In genomic region chr5:122184283-122184806, GRCm38 (mm10) we compare ENCODE assay signal across 26 mouse cellular contexts. TPM values are rescaled to one million over a fixed set of nuclear protein-coding genes. Genes with fewer than 3 reads are reported as not detected.
DNase-seq lines count a peak whose midpoint lies in the region; ATAC-seq and TF ChIP-seq lines count a peak whose summit lies in the region.
"Had no signal": no experiment of that assay in that cellular context is flagged by ENCODE, and none has a peak within 500 bp of the region (broad histone marks: within the 10 kb centered on the region; RNA-seq: fewer than 3 reads in every experiment).

No protein-coding gene starts in this region.

- no peaks in the 10 kb centered on the region for H3K36me3 ChIP-seq in spleen, adult 2 months (ENCODE audit: control insufficient read depth, insufficient read depth, low read length)
- no peaks in the 10 kb centered on the region for H3K36me3 ChIP-seq in kidney, adult 2 months (ENCODE audit: control insufficient read depth, insufficient read depth, low read length)
- H3K36me3 ChIP-seq: hindbrain, embryonic 15.5 days; intestine, embryonic 15.5 days; midbrain, embryonic 13.5 days had no signal

- no peak for TF ChIP-seq CTCF in spleen, adult 2 months (IDR thresholded peaks at IDR 0.05; ENCODE audit: extremely low read depth, insufficient read depth, insufficient read length, insufficient replicate concordance)
- no peak for TF ChIP-seq CTCF in kidney, adult 2 months (conservative IDR thresholded peaks at IDR 0.05; ENCODE audit: insufficient read depth, insufficient read length, low read depth, low read length)

- 15% methylated on average over 7 of the region's 7 CpGs for WGBS in spleen, adult 2 months
- 55% methylated on average over 7 of the region's 7 CpGs for WGBS in kidney, adult 2 months

- H3K4me3 ChIP-seq in spleen, adult 2 months (ENCODE audit: extremely low read depth, insufficient read depth, insufficient read length) = no peak overlapping the region
- H3K4me3 ChIP-seq in kidney, adult 2 months (ENCODE audit: insufficient read depth, low read depth, low read length) = no peak overlapping the region
- H3K4me3 ChIP-seq: embryonic facial prominence, embryonic 12.5 days; hindbrain, embryonic 15.5 days; intestine, embryonic 15.5 days; limb, embryonic 10.5 days; midbrain, embryonic 13.5 days had no signal

- H3K27me3 ChIP-seq in spleen, adult 2 months (ENCODE audit: control insufficient read depth, insufficient read depth, low read length) = no peaks in the 10 kb centered on the region
- H3K27me3 ChIP-seq in kidney, adult 2 months (replicated peaks; ENCODE audit: control insufficient read depth, insufficient read depth, low read length) = no peaks in the 10 kb centered on the region
- H3K27me3 ChIP-seq: embryonic facial prominence, embryonic 12.5 days; hindbrain, embryonic 15.5 days; intestine, embryonic 15.5 days; midbrain, embryonic 13.5 days had no signal

- no peak for TF ChIP-seq POLR2A in spleen, adult 2 months (IDR thresholded peaks at IDR 0.05; ENCODE audit: low read depth, low read length)
- no peak for TF ChIP-seq POLR2A in kidney, adult 2 months (IDR thresholded peaks at IDR 0.05; ENCODE audit: low read depth, low read length)

- ATAC-seq in hematopoietic stem cell, adult 5-6 weeks (replicated peaks in 1 of 2; ENCODE audit: insufficient read depth in 1 of 2, low FRiP score in 2 of 2, low TSS enrichment in 1 of 2, low read depth in 1 of 2, poor library complexity in 2 of 2, severe bottlenecking in 2 of 2) = peak; percentile 67 to 68
- ATAC-seq: forebrain, embryonic 14.5 days; intestine, embryonic 15.5 days; lung, postnatal 0 days; midbrain, embryonic 13.5 days had no signal

- H3K4me1 ChIP-seq in spleen, adult 2 months (ENCODE audit: control insufficient read depth, insufficient read depth, insufficient read length) = peaks cover 10% of the 10 kb centered on the region; the same call in 1 of the 2 replicates
- no peaks in the 10 kb centered on the region for H3K4me1 ChIP-seq in kidney, adult 2 months (ENCODE audit: control insufficient read depth, insufficient read depth, low read length)
- H3K4me1 ChIP-seq: embryonic facial prominence, embryonic 12.5 days; hindbrain, embryonic 15.5 days; intestine, embryonic 15.5 days; midbrain, embryonic 13.5 days had no signal

- no peak for DNase-seq in spleen, adult 2 months (ENCODE audit: low read depth in 1 of 2, low spot score in 2 of 2)
- DNase-seq in spleen, adult 18-20 months = no peak
- DNase-seq in thymus, postnatal 10 days (ENCODE audit: low spot score in 2 of 2) = peak; percentile 67 to 72
- no peak for DNase-seq in cerebellum, postnatal 25 days
- DNase-seq in kidney, adult 2 months = no peak
- no peak for DNase-seq in heart, adult 8-10 months (ENCODE audit: low spot score)
- DNase-seq: adrenal gland, postnatal 14 days; cerebellum, adult 9-10 months; heart, adult 18-20 months; heart, postnatal 36 days; kidney, adult 9 months; kidney, postnatal 14 days; liver; right cerebral cortex, postnatal 14 days had no signal

- peak overlapping the region; percentile 66 for H3K27ac ChIP-seq in spleen, adult 2 months (ENCODE audit: insufficient read depth, low read length)
- H3K27ac ChIP-seq in kidney, adult 2 months (ENCODE audit: insufficient read depth, low read depth, low read length) = no peak overlapping the region
- H3K27ac ChIP-seq: embryonic facial prominence, embryonic 12.5 days; hindbrain, embryonic 15.5 days; intestine, embryonic 15.5 days; limb, embryonic 10.5 days; macrophage; midbrain, embryonic 13.5 days had no signal

RNA-seq across cellular contexts. Expression of gene Hvcn1, which starts 22.3 kb away (rescaled TPM):
- 174 and 200 TPM in 2 replicates for polyA plus RNA-seq in spleen, adult 2 months (2012; rRNA removed)
- total RNA-seq in hematopoietic stem cell, adult 5-6 weeks (2017) = 9.6 and 26.1 TPM in 2 replicates
- 6.4 and 13.1 TPM in 2 replicates for polyA plus RNA-seq in kidney, adult 2 months (2012; rRNA removed)
- 1 to 10 TPM; 1.1 to 1.8 (median 1.5) TPM for total RNA-seq in heart, adult 8-10 months (2022)

RNA-seq across cellular contexts. Expression of gene Ppp1cc, which starts 26.3 kb away (rescaled TPM):
- 73.9 and 90.0 TPM in 2 replicates for polyA plus RNA-seq in spleen, adult 2 months (2012; rRNA removed)
- total RNA-seq in hematopoietic stem cell, adult 5-6 weeks (2017) = 202 and 213 TPM in 2 replicates
- polyA plus RNA-seq in kidney, adult 2 months (2012; rRNA removed) = 75.8 and 91.5 TPM in 2 replicates
- 100 to 1,000 TPM in 3 of 4 experiments, 10 to 100 TPM in 1; 98.9 to 113 (median 108) TPM for total RNA-seq in heart, adult 8-10 months (2022)

RNA-seq across cellular contexts. Expression of gene Ccdc63, which starts 43.7 kb away (rescaled TPM):
- polyA plus RNA-seq in spleen, adult 2 months (2012; rRNA removed) = 0.12 and 0.16 TPM in 2 replicates
- 0.20 and 1.0 TPM in 2 replicates for total RNA-seq in hematopoietic stem cell, adult 5-6 weeks (2017)
- polyA plus RNA-seq in kidney, adult 2 months (2012; rRNA removed) = 0.09 and 0.14 TPM in 2 replicates
- under 1 TPM in 1 of 4 experiments, not detected in 3; 0.37 TPM for total RNA-seq in heart, adult 8-10 months (2022)
- total RNA-seq: adrenal gland, postnatal 14 days; heart, adult 18-20 months; heart, postnatal 36 days had no signal
- polyA plus RNA-seq: C2C12; embryonic facial prominence, embryonic 12.5 days; forebrain, embryonic 14.5 days; hindbrain, embryonic 15.5 days; intestine, embryonic 15.5 days; limb, embryonic 10.5 days; liver, embryonic 16.5 days; midbrain, embryonic 13.5 days; neural tube, embryonic 11.5 days had no signal

Comparison
In these comparisons a context has a peak if more than half of its experiments do, and no peak if none do; other contexts are left out.
1. DNase-seq: peak in thymus, postnatal 10 days (2 of 2); none in spleen, adult 2 months (0 of 2), spleen, adult 18-20 months (0 of 2), cerebellum, postnatal 25 days (0 of 2), kidney, adult 2 months (single experiment) and heart, adult 8-10 months (single experiment).